Mouse (Mus musculus) layer of hippocampus, adult 6 months (tissue): Measurements from ENCODE around the gene Coq7. TPM values are rescaled to one million over a fixed set of nuclear protein-coding genes. Genes with fewer than 3 reads are reported as not detected.

Experiments used
- long read RNA-seq, 2 experiments: library from polyadenylated mRNA; unstranded; transcript quantifications; one replicate each; pipeline ENCODE4 v2.0.0; 2019 to 2020
- polyA plus RNA-seq: library from polyadenylated mRNA; unstranded; fragments of <200 nt; fragmentation: Nextera tagmentation; gene quantifications from 2 replicates; pipeline ENCODE4 v1.2.3, GENCODE M21; 2021

Coq7 gene
- 133 and 139 TPM in 2 replicates for polyA plus RNA-seq
- long read RNA-seq, experiment 1, transcript Coq7-201 (6 exons, 914 nt) = major isoform, 82 of 87 reads
- long read RNA-seq, experiment 1, partial matches to known transcripts = 2 of 87 reads
- long read RNA-seq, experiment 1, other reads (novel, unspliced or antisense) = 3 of 87 reads
- long read RNA-seq, experiment 2, transcript Coq7-201 (6 exons, 914 nt) = major isoform, 25 of 30 reads
- long read RNA-seq, experiment 2, partial matches to known transcripts = 1 of 30 reads
- long read RNA-seq, experiment 2, other reads (novel, unspliced or antisense) = 2 of 30 reads

DNA sequence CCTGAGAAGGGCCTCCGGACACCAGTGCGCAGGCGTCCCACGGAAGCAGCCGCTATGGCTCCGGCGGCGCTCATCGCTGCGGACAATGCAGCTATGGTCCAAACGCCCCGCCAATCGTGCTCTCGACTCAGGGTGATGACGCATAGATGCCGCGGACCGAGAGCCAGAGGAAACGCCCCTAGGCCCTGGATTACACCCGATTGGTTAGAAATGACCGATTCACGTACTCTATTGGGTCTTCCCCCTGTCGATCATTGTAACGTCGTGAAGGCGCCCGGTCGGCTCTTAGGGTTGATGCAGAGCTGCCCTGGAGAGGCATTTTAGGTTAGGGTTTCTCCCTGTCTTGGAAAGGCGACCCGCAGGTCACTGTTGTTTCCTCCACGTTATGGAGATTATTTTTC, at the start of gene Coq7:
Gene Coq7 (minus strand): TSS at position 179 of the 401 bp plus-strand sequence.

DNA sequence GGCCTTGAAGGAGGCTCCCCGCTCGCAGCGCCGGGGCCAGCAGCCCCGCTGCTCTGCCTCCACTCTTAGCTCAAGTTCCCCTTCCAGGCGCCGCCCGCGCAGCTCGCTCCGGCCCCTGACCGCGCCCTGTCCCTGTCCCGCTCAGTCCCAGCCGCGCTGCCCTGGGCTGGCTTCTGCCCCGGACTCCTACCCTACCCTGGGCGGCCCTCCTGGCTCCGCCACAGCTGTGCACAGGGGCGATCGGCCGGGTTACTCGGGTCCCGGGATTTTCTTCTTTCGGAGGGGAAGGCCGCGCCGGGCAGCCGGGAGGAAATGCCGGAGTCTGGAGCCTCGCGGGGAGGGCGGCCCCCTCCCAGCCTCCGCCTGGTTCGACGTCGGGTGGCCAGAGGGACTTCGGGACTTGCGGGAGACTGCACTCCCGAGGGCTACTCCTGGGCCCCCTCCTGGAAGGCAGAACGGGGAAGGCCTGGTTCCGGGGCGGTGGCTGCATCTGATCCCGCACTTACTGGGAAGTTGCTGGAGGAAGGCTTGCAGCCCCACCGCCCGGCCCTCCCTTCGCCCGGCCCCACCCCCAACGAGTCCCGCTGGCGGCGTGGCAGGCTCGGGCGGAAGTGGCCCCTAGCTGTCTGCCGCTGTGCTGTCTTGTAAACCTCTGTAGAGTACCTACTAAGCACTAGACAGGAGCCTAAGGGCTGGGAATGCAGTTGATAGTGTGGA, 41.6 kb downstream of the Coq7 start, which contains the start of gene Itpripl2:
Gene Itpripl2 (minus strand): TSS at position 545 of the 717 bp plus-strand sequence.

Other genes starting within 250 kb of the Coq7 start
- 53.5 and 55.3 TPM in 2 replicates for gene Syt17, start 85.1 kb downstream of the Coq7 start, polyA plus RNA-seq
- gene Itpripl2, start 41.4 kb downstream of the Coq7 start, polyA plus RNA-seq = 0.11 and 0.33 TPM in 2 replicates
- 2.9 and 3.6 TPM in 2 replicates for gene Tmc7, start 51.4 kb upstream of the Coq7 start, polyA plus RNA-seq
- gene Tmc5, start 63.9 kb upstream of the Coq7 start, polyA plus RNA-seq = 0.05 and 0.10 TPM in 2 replicates
- gene Gde1, start 172.4 kb upstream of the Coq7 start, polyA plus RNA-seq = 399 and 425 TPM in 2 replicates
- gene Ccp110, start 179.2 kb upstream of the Coq7 start, polyA plus RNA-seq = 10.2 and 12.7 TPM in 2 replicates
- gene Vps35l, start 206.9 kb upstream of the Coq7 start, polyA plus RNA-seq = 49.2 and 49.6 TPM in 2 replicates